Mouse (Mus musculus): ENCODE measurements around the gene Fbxl17. TPM values are rescaled to one million over a fixed set of nuclear protein-coding genes. Genes with fewer than 3 reads are reported as not detected.
A peak's percentile ranks its signal among the peaks of the same experiment; 100 is the strongest.

Fbxl17 gene
- total and polyA plus RNA-seq, 3 experiments = 5.0 to 9.7 TPM; not detected in 1

- no peak overlapping the region for H3K4me3 ChIP-seq (ENCODE audit: control insufficient read depth in 1 of 2, insufficient read depth in 1 of 2, low read depth in 2 of 2, low read length in 2 of 2)
- peaks cover 0 to 3% of the 10 kb centered on the region in 2 experiments; a peak in 3 of 4 replicates for H3K36me3 ChIP-seq (ENCODE audit: control insufficient read depth in 1 of 2, insufficient read depth in 2 of 2, low read length in 2 of 2)
- H3K27me3 ChIP-seq (ENCODE audit: control insufficient read depth in 1 of 2, insufficient read depth in 2 of 2, low read length in 2 of 2) = no peaks in the 10 kb centered on the region
- no peak overlapping the region for H3K27ac ChIP-seq (ENCODE audit: control insufficient read depth, low read depth, low read length)
- no peaks in the 10 kb centered on the region for H3K9me3 ChIP-seq (replicated peaks; ENCODE audit: insufficient read depth, low read length)
- TF ChIP-seq GATA1 (IDR thresholded peaks at IDR 0.05; ENCODE audit: low read depth, low read length) (0 out of 2 replicates have a peak, but pooled peaks have one; percentile 38), HCFC1 (IDR thresholded peaks at IDR 0.05; ENCODE audit: low read depth, low read length) (no peak), RAD21 (IDR thresholded peaks at IDR 0.05; ENCODE audit: low read depth, low read length) (no peak), EP300 (IDR thresholded peaks at IDR 0.05; ENCODE audit: low read depth in 1 of 2, low read length in 2 of 2) (peak in 1 of 2 experiments; percentile 19; a peak in 1 of 4 replicates), CHD2 (IDR thresholded peaks at IDR 0.05; ENCODE audit: low read length) (no peak)
- H3K4me1 ChIP-seq (ENCODE audit: control insufficient read depth in 1 of 2, insufficient read depth in 2 of 2, low read length in 2 of 2) = no peaks in the 10 kb centered on the region
- DNase-seq (ENCODE audit: low read depth, low spot score) = no peak
- H3K79me2 ChIP-seq (ENCODE audit: control insufficient read depth, insufficient read depth, low read length, poor library complexity) = no peaks in the 10 kb centered on the region
- no peak overlapping the region for H3K9ac ChIP-seq (ENCODE audit: control insufficient read depth, low read depth, low read length, poor library complexity, severe bottlenecking)
Measured at GRCm38 (mm10) chr17:63164289-63164688, 335.5 kb downstream of the Fbxl17 start.

GRCm38 (mm10) chr17:63161953-63162352, 337.9 kb downstream of the Fbxl17 start:
- Histone ChIP-seq H3K27me3 (ENCODE audit: control insufficient read depth in 1 of 2, insufficient read depth in 2 of 2, low read length in 2 of 2) (no peaks in the 10 kb centered on the region), H3K9ac (ENCODE audit: control insufficient read depth, low read depth, low read length, poor library complexity, severe bottlenecking) (no peak overlapping the region), H3K9me3 (replicated peaks; ENCODE audit: insufficient read depth, low read length) (no peaks in the 10 kb centered on the region), H3K36me3 (ENCODE audit: control insufficient read depth in 1 of 2, insufficient read depth in 2 of 2, low read length in 2 of 2) (peaks cover 0 to 6% of the 10 kb centered on the region in 2 experiments; a peak in 3 of 4 replicates), H3K27ac (ENCODE audit: control insufficient read depth, low read depth, low read length) (no peak overlapping the region), H3K4me1 (ENCODE audit: control insufficient read depth in 1 of 2, insufficient read depth in 2 of 2, low read length in 2 of 2) (peaks cover 0 to 5% of the 10 kb centered on the region in 2 experiments; a peak in 2 of 4 replicates), H3K79me2 (ENCODE audit: control insufficient read depth, insufficient read depth, low read length, poor library complexity) (no peaks in the 10 kb centered on the region), H3K4me3 (ENCODE audit: control insufficient read depth in 1 of 2, insufficient read depth in 1 of 2, low read depth in 2 of 2, low read length in 2 of 2) (no peak overlapping the region)
- DNase-seq (ENCODE audit: low read depth, low spot score) = no peak
- TF ChIP-seq MAX (IDR thresholded peaks at IDR 0.05; ENCODE audit: low read length) (no peak), RCOR1 (IDR thresholded peaks at IDR 0.05; ENCODE audit: low read depth, low read length) (no peak), ZMIZ1 (IDR thresholded peaks at IDR 0.05; ENCODE audit: low read depth, low read length) (no peak), RAD21 (IDR thresholded peaks at IDR 0.05; ENCODE audit: low read depth, low read length) (no peak), EP300 (IDR thresholded peaks at IDR 0.05; ENCODE audit: low read depth in 1 of 2, low read length in 2 of 2) (no peak), NELFE (IDR thresholded peaks at IDR 0.05; ENCODE audit: low read depth, low read length) (no peak), POLR2AphosphoS2 (IDR thresholded peaks at IDR 0.05; ENCODE audit: low read length) (no peak), MYC (IDR thresholded peaks at IDR 0.05; ENCODE audit: low read depth, low read length) (no peak), CHD1 (IDR thresholded peaks at IDR 0.05; ENCODE audit: low read depth, low read length) (no peak), TCF12 (IDR thresholded peaks at IDR 0.05; ENCODE audit: low read depth, low read length) (no peak), ZNF384 (IDR thresholded peaks at IDR 0.05; ENCODE audit: low read depth, low read length) (no peak), TAL1 (IDR thresholded peaks at IDR 0.05; ENCODE audit: low read length) (no peak), POLR2AphosphoS5 (IDR thresholded peaks at IDR 0.05; ENCODE audit: borderline replicate concordance, low read depth, low read length) (no peak), E2F4 (IDR thresholded peaks at IDR 0.05; ENCODE audit: borderline replicate concordance, low read depth, low read length) (no peak), UBTF (IDR thresholded peaks at IDR 0.05; ENCODE audit: borderline replicate concordance, insufficient read depth, low read depth, low read length) (no peak), ZKSCAN1 (IDR thresholded peaks at IDR 0.05; ENCODE audit: low read depth, low read length) (no peak), ELF1 (IDR thresholded peaks at IDR 0.05; ENCODE audit: low read depth, low read length) (no peak), TBP (IDR thresholded peaks at IDR 0.05; ENCODE audit: low read depth, low read length) (no peak), MYB (IDR thresholded peaks at IDR 0.05; ENCODE audit: low read depth, low read length) (no peak), ETS1 (IDR thresholded peaks at IDR 0.05; ENCODE audit: low read depth, low read length) (no peak)

All from MEL (cell line).